15 mouse cellular contexts compared by ENCODE assay signal in genomic region chr9:113171767-113172405, GRCm38 (mm10).
A peak's percentile ranks its signal among the peaks of the same experiment; 100 is the strongest.
DNase-seq lines count a peak whose midpoint lies in the region; ATAC-seq and TF ChIP-seq lines count a peak whose summit lies in the region.
"Had no signal": no experiment of that assay in that cellular context is flagged by ENCODE, and none has a peak within 500 bp of the region (broad histone marks: within the 10 kb centered on the region; RNA-seq: fewer than 3 reads in every experiment).

No protein-coding gene starts in this region.

- WGBS in cerebellum, adult 2 months: 16% methylated on average over 5 of the region's 5 CpGs

- H3K27ac ChIP-seq in cerebellum, adult 2 months (ENCODE audit: insufficient read depth, low read length): no peak overlapping the region
- H3K27ac ChIP-seq: embryonic facial prominence, embryonic 13.5 days; limb, embryonic 12.5 days had no signal

- peaks cover 6% of the 10 kb centered on the region; the same call in 1 of the 2 replicates for H3K4me1 ChIP-seq in cerebellum, adult 2 months (ENCODE audit: control insufficient read depth, insufficient read depth, low read length)
- H3K4me1 ChIP-seq: embryonic facial prominence, embryonic 13.5 days; limb, embryonic 12.5 days; megakaryocyte, embryonic 14.5 days had no signal

- no peak for TF ChIP-seq POLR2A in cerebellum, adult 2 months (IDR thresholded peaks at IDR 0.05; ENCODE audit: borderline replicate concordance, insufficient read depth, low read length)

- no peaks in the 10 kb centered on the region for H3K27me3 ChIP-seq in cerebellum, adult 2 months (ENCODE audit: control insufficient read depth, insufficient read depth, low read length)
- H3K27me3 ChIP-seq: embryonic facial prominence, embryonic 13.5 days; limb, embryonic 12.5 days; megakaryocyte, embryonic 14.5 days had no signal

- no peak for ATAC-seq in cerebellum, adult (ENCODE audit: insufficient number of reproducible peaks, low FRiP score, low TSS enrichment)
- ATAC-seq: liver, postnatal 0 days had no signal

- peak; percentile 24 to 70 for DNase-seq in cerebellum, adult 2 months
- DNase-seq in layer of hippocampus, adult 18-20 months (ENCODE audit: low spot score in 2 of 2): peak; percentile 59 to 73
- no peak for DNase-seq in layer of hippocampus, postnatal 25 days (ENCODE audit: extremely low spot score in 1 of 2, low spot score in 1 of 2)
- DNase-seq in layer of hippocampus, postnatal 36 days: peak; percentile 29 to 37
- DNase-seq in telencephalon, adult 2 months (ENCODE audit: low read depth, low spot score): peak; percentile 88
- no peak for DNase-seq in lung, postnatal 4 days
- no peak for DNase-seq in urinary bladder, postnatal 14 days (ENCODE audit: low spot score)
- DNase-seq: adrenal gland, adult 2 months; heart, adult 18-20 months; heart, postnatal 10 days; liver, postnatal 0 days had no signal

- H3K4me3 ChIP-seq in cerebellum, adult 2 months (replicated peaks; ENCODE audit: insufficient read depth, low read depth, low read length): no peak overlapping the region
- H3K4me3 ChIP-seq: embryonic facial prominence, embryonic 13.5 days; limb, embryonic 12.5 days; megakaryocyte, embryonic 14.5 days had no signal

- no peak for TF ChIP-seq CTCF in cerebellum, adult 2 months (IDR thresholded peaks at IDR 0.05; ENCODE audit: borderline replicate concordance, insufficient read depth, low read depth, low read length)

Comparison
In these comparisons a context has a peak if more than half of its experiments do, and no peak if none do; other contexts are left out.
1. DNase-seq: peak in cerebellum, adult 2 months (2 of 2), layer of hippocampus, adult 18-20 months (2 of 2), layer of hippocampus, postnatal 36 days (2 of 2) and telencephalon, adult 2 months (single experiment); none in layer of hippocampus, postnatal 25 days (0 of 2), lung, postnatal 4 days (0 of 2) and urinary bladder, postnatal 14 days (single experiment).